Mouse (Mus musculus): ENCODE data around the gene Hoxd9. TPM values are rescaled to one million over a fixed set of nuclear protein-coding genes. Genes with fewer than 3 reads are reported as not detected.
A peak's percentile ranks its signal among the peaks of the same experiment; 100 is the strongest.

The Hoxd9 gene
- total and polyA plus RNA-seq, 3 experiments = 0.10 to 0.29 (median 0.16) TPM

- H3K27me3 ChIP-seq (ENCODE audit: control insufficient read depth, insufficient read depth, low read length) = peaks cover 44% of the 10 kb centered on the region
- TF ChIP-seq POLR2A (IDR thresholded peaks at IDR 0.05; ENCODE audit: insufficient read depth, low read depth, low read length) (no peak), CTCF (IDR thresholded peaks at IDR 0.05) (no peak), EP300 (IDR thresholded peaks at IDR 0.05; ENCODE audit: insufficient read depth, low read depth, low read length) (no peak)
- 14% methylated on average over 4 of the region's 4 CpGs for WGBS
- no peak overlapping the region for H3K4me3 ChIP-seq
- H3K79me2 ChIP-seq (replicated peaks; ENCODE audit: control insufficient read depth, insufficient read depth, low read length) = no peaks in the 10 kb centered on the region
- no peak overlapping the region for H3K9ac ChIP-seq (ENCODE audit: low read depth, low read length)
- intact Hi-C loops (cut with DNase I) = loop anchor here (10.0 kb wide), 1 partner anchor 1419 kb away; the partner anchor contains the start of gene Sp9
- no peak for DNase-seq
- no peak overlapping the region for H3K27ac ChIP-seq
- no peaks in the 10 kb centered on the region for H3K4me1 ChIP-seq (ENCODE audit: control insufficient read depth, insufficient read depth, low read length)
- H3K36me3 ChIP-seq (ENCODE audit: control insufficient read depth, insufficient read depth, low read length) = no peaks in the 10 kb centered on the region
These were observed 4.1 kb upstream of the Hoxd9 start for GRCm38 (mm10) chr2:74693432-74693827.

GRCm38 (mm10) chr2:74694066-74694465 is 3.5 kb upstream of the Hoxd9 start:
- H3K27ac ChIP-seq = no peak overlapping the region
- TF ChIP-seq EP300 (IDR thresholded peaks at IDR 0.05; ENCODE audit: insufficient read depth, low read depth, low read length) (no peak), CTCF (IDR thresholded peaks at IDR 0.05) (peak; percentile 53)
- DNase-seq = no peak
- no peaks in the 10 kb centered on the region for H3K79me2 ChIP-seq (replicated peaks; ENCODE audit: control insufficient read depth, insufficient read depth, low read length)
- H3K36me3 ChIP-seq (ENCODE audit: control insufficient read depth, insufficient read depth, low read length) = no peaks in the 10 kb centered on the region
- H3K27me3 ChIP-seq (ENCODE audit: control insufficient read depth, insufficient read depth, low read length) = peaks cover 47% of the 10 kb centered on the region
- no peaks in the 10 kb centered on the region for H3K4me1 ChIP-seq (ENCODE audit: control insufficient read depth, insufficient read depth, low read length)
- 6% methylated on average over 16 of the region's 16 CpGs for WGBS
- no peak overlapping the region for H3K9ac ChIP-seq (ENCODE audit: low read depth, low read length)
- intact Hi-C loops (cut with DNase I) = loop anchor here (10.0 kb wide), 1 partner anchor 1419 kb away; the partner anchor contains the start of gene Sp9
- no peak overlapping the region for H3K4me3 ChIP-seq

GRCm38 (mm10) chr2:74695383-74695782 is 2.1 kb upstream of the Hoxd9 start:
- no peaks in the 10 kb centered on the region for H3K4me1 ChIP-seq (ENCODE audit: control insufficient read depth, insufficient read depth, low read length)
- no peaks in the 10 kb centered on the region for H3K36me3 ChIP-seq (ENCODE audit: control insufficient read depth, insufficient read depth, low read length)
- no peak overlapping the region for H3K4me3 ChIP-seq
- H3K79me2 ChIP-seq (replicated peaks; ENCODE audit: control insufficient read depth, insufficient read depth, low read length) = no peaks in the 10 kb centered on the region
- WGBS = 4% methylated on average over 1 of the region's 1 CpGs
- TF ChIP-seq POLR2A (IDR thresholded peaks at IDR 0.05; ENCODE audit: insufficient read depth, low read depth, low read length) (no peak), CTCF (IDR thresholded peaks at IDR 0.05) (no peak)
- intact Hi-C loops (cut with DNase I) = loop anchor here (10.0 kb wide), 1 partner anchor 1421 kb away; the partner anchor contains the start of gene Sp9
- H3K9ac ChIP-seq (ENCODE audit: low read depth, low read length) = no peak overlapping the region
- H3K27ac ChIP-seq = no peak overlapping the region
- DNase-seq = no peak
- H3K27me3 ChIP-seq (ENCODE audit: control insufficient read depth, insufficient read depth, low read length) = peaks cover 52% of the 10 kb centered on the region

GRCm38 (mm10) chr2:74695813-74696430 is 1.6 kb upstream of the Hoxd9 start:
- intact Hi-C loops (cut with DNase I) = loop anchor here (10.0 kb wide), 1 partner anchor 1421 kb away; the partner anchor contains the start of gene Sp9
- Histone ChIP-seq H3K79me2 (replicated peaks; ENCODE audit: control insufficient read depth, insufficient read depth, low read length) (no peaks in the 10 kb centered on the region), H3K4me1 (ENCODE audit: control insufficient read depth, insufficient read depth, low read length) (no peaks in the 10 kb centered on the region), H3K27me3 (ENCODE audit: control insufficient read depth, insufficient read depth, low read length) (peaks cover 54% of the 10 kb centered on the region), H3K36me3 (ENCODE audit: control insufficient read depth, insufficient read depth, low read length) (no peaks in the 10 kb centered on the region), H3K9ac (ENCODE audit: low read depth, low read length) (no peak overlapping the region), H3K27ac (no peak overlapping the region), H3K4me3 (no peak overlapping the region)
- 6% methylated on average over 7 of the region's 7 CpGs for WGBS
- no peak for DNase-seq
- TF ChIP-seq POLR2A (IDR thresholded peaks at IDR 0.05; ENCODE audit: insufficient read depth, low read depth, low read length) (no peak), CTCF (IDR thresholded peaks at IDR 0.05) (no peak), EP300 (IDR thresholded peaks at IDR 0.05; ENCODE audit: insufficient read depth, low read depth, low read length) (no peak)

GRCm38 (mm10) chr2:74696442-74697335 is 838 bp upstream of the Hoxd9 start:
- Histone ChIP-seq H3K4me3 (no peak overlapping the region), H3K79me2 (replicated peaks; ENCODE audit: control insufficient read depth, insufficient read depth, low read length) (no peaks in the 10 kb centered on the region), H3K27ac (no peak overlapping the region), H3K36me3 (ENCODE audit: control insufficient read depth, insufficient read depth, low read length) (no peaks in the 10 kb centered on the region), H3K27me3 (ENCODE audit: control insufficient read depth, insufficient read depth, low read length) (peaks cover 47% of the 10 kb centered on the region), H3K9ac (ENCODE audit: low read depth, low read length) (no peak overlapping the region), H3K4me1 (ENCODE audit: control insufficient read depth, insufficient read depth, low read length) (no peaks in the 10 kb centered on the region)
- no peak for TF ChIP-seq POLR2A (IDR thresholded peaks at IDR 0.05; ENCODE audit: insufficient read depth, low read depth, low read length)
- TF ChIP-seq CTCF (IDR thresholded peaks at IDR 0.05) = no peak
- DNase-seq = peak in 1 of 2 experiments; percentile 24
- WGBS = 7% methylated on average over 34 of the region's 34 CpGs
- intact Hi-C loops (cut with DNase I) = loop anchor here (10.0 kb wide), 1 partner anchor 1422 kb away; the partner anchor contains the start of gene Sp9
